ENCODE assay signal across 9 mouse cellular contexts in genomic region chr1:153054112-153054821, GRCm38 (mm10).
A peak's percentile ranks its signal among the peaks of the same experiment; 100 is the strongest.
DNase-seq lines count a peak whose midpoint lies in the region; ATAC-seq and TF ChIP-seq lines count a peak whose summit lies in the region.
"Had no signal": no experiment of that assay in that cellular context is flagged by ENCODE, and none has a peak within 500 bp of the region (broad histone marks: within the 10 kb centered on the region; RNA-seq: fewer than 3 reads in every experiment).

No protein-coding gene starts in this region.

- H3K4me3 ChIP-seq in cerebellum, adult 2 months (replicated peaks; ENCODE audit: insufficient read depth, low read depth, low read length) = no peak overlapping the region
- H3K4me3 ChIP-seq in forebrain, embryonic 14.5 days (ENCODE audit: low read depth, low read length) = no peak overlapping the region
- H3K4me3 ChIP-seq in midbrain, embryonic 12.5 days = no peak overlapping the region
- H3K4me3 ChIP-seq: erythroblast, embryonic 14.5 days had no signal

- 10% methylated on average over 11 of the region's 11 CpGs for WGBS in cerebellum, adult 2 months
- WGBS in forebrain, embryonic 14.5 days = 5% methylated on average over 11 of the region's 11 CpGs
- 6% methylated on average over 11 of the region's 11 CpGs for WGBS in midbrain, embryonic 12.5 days

- H3K27ac ChIP-seq in cerebellum, adult 2 months (ENCODE audit: insufficient read depth, low read length) = peak overlapping the region; percentile 80
- no peak overlapping the region for H3K27ac ChIP-seq in forebrain, embryonic 14.5 days (ENCODE audit: low read depth, low read length)
- H3K27ac ChIP-seq in midbrain, embryonic 12.5 days (replicated peaks) = peak overlapping the region; percentile 2; the same call in 1 of the 2 replicates

- H3K4me1 ChIP-seq in cerebellum, adult 2 months (ENCODE audit: control insufficient read depth, insufficient read depth, low read length) = peaks cover 37% of the 10 kb centered on the region
- 0 out of 2 replicates have a peak, but pooled peaks cover 6% of the 10 kb centered on the region for H3K4me1 ChIP-seq in forebrain, embryonic 14.5 days (ENCODE audit: control insufficient read depth, insufficient read depth, low read length)
- H3K4me1 ChIP-seq in midbrain, embryonic 12.5 days = peaks cover 17% of the 10 kb centered on the region

- no peak for TF ChIP-seq POLR2A in cerebellum, adult 2 months (IDR thresholded peaks at IDR 0.05; ENCODE audit: borderline replicate concordance, insufficient read depth, low read length)

- ATAC-seq in forebrain, embryonic 14.5 days = peak; percentile 71
- ATAC-seq in midbrain, embryonic 12.5 days (ENCODE audit: low FRiP score, low read depth) = peak; percentile 82

- H3K4me2 ChIP-seq in forebrain, embryonic 14.5 days (ENCODE audit: low read length) = no peak overlapping the region
- H3K4me2 ChIP-seq in midbrain, embryonic 12.5 days (replicated peaks) = 0 out of 2 replicates have a peak overlapping the region, but pooled peaks have one; percentile 15

- H3K9me3 ChIP-seq in forebrain, embryonic 14.5 days (replicated peaks; ENCODE audit: control insufficient read depth, low read length) = no peaks in the 10 kb centered on the region
- H3K9me3 ChIP-seq in midbrain, embryonic 12.5 days = no peaks in the 10 kb centered on the region

- DNase-seq in kidney, adult 18-20 months = peak; percentile 16
- DNase-seq in kidney, adult 8-10 months = no peak
- peak; percentile 87 to 88 for DNase-seq in cerebellum, adult 2 months
- peak; percentile 73 for DNase-seq in forebrain, embryonic 14.5 days (ENCODE audit: low spot score)
- DNase-seq in liver = no peak
- no peak for DNase-seq in heart, adult 9 months (ENCODE audit: low spot score in 2 of 2)
- DNase-seq in layer of hippocampus, postnatal 14 days (ENCODE audit: low spot score in 2 of 2) = no peak

- no peaks in the 10 kb centered on the region for H3K27me3 ChIP-seq in cerebellum, adult 2 months (ENCODE audit: control insufficient read depth, insufficient read depth, low read length)
- H3K27me3 ChIP-seq in forebrain, embryonic 14.5 days (replicated peaks; ENCODE audit: control insufficient read depth, insufficient read depth, low read length) = peaks cover 15% of the 10 kb centered on the region
- peaks cover 83% of the 10 kb centered on the region for H3K27me3 ChIP-seq in midbrain, embryonic 12.5 days

- TF ChIP-seq CTCF in cerebellum, adult 2 months (IDR thresholded peaks at IDR 0.05; ENCODE audit: borderline replicate concordance, insufficient read depth, low read depth, low read length) = no peak

- H3K9ac ChIP-seq in forebrain, embryonic 14.5 days (ENCODE audit: low read length) = no peak overlapping the region
- no peak overlapping the region for H3K9ac ChIP-seq in midbrain, embryonic 12.5 days (replicated peaks)

- H3K36me3 ChIP-seq in forebrain, embryonic 14.5 days (ENCODE audit: control insufficient read depth, insufficient read depth, low read length) = no peaks in the 10 kb centered on the region
- H3K36me3 ChIP-seq in midbrain, embryonic 12.5 days = no peaks in the 10 kb centered on the region

Comparison
In these comparisons a context has a peak if more than half of its experiments do, and no peak if none do; other contexts are left out.
1. DNase-seq: peak in kidney, adult 18-20 months (single experiment), cerebellum, adult 2 months (2 of 2) and forebrain, embryonic 14.5 days (single experiment); none in kidney, adult 8-10 months (0 of 2), liver (single experiment), heart, adult 9 months (0 of 2) and layer of hippocampus, postnatal 14 days (0 of 2).